Mouse (Mus musculus) E14TG2a.4 (cell line): ENCODE measurements around the gene Irf2bpl.

ENCODE experiments used
- H3K27me3 ChIP-seq: 2 replicates; pipeline ENCODE4 v1.6.1; 2014; ENCODE audit warnings: low read length, control low read depth; ENCODE audit not compliant: insufficient read depth
- H3K36me3 ChIP-seq: 2 replicates; pipeline ENCODE4 v1.6.1; 2014; ENCODE audit warnings: low read length, control low read depth; ENCODE audit not compliant: insufficient read depth
- H3K4me1 ChIP-seq: replicated peaks from 2 replicates; pipeline ENCODE4 v1.6.1; 2014; ENCODE audit warnings: low read depth, low read length, control low read depth
- H3K4me3 ChIP-seq: replicated peaks from 2 replicates; pipeline ENCODE4 v1.5.1; 2014; ENCODE audit warnings: mild to moderate bottlenecking, low read length
- H3K9me3 ChIP-seq: 2 replicates; pipeline ENCODE4 v1.6.1; 2014; ENCODE audit warnings: low read length, control low read depth
- CTCF ChIP-seq: conservative IDR thresholded peaks from 2 replicates; pipeline ENCODE4 v1.5.1; 2014; ENCODE audit warnings: low read length
- NANOG ChIP-seq: IDR thresholded peaks from 2 replicates; pipeline ENCODE4 v1.6.1; 2014; ENCODE audit warnings: borderline replicate concordance, low read length, mixed read lengths
- POU5F1 ChIP-seq: IDR thresholded peaks from 2 replicates; pipeline ENCODE4 v1.6.1; 2014; ENCODE audit warnings: low read length, borderline replicate concordance

The Irf2bpl gene

DNA sequence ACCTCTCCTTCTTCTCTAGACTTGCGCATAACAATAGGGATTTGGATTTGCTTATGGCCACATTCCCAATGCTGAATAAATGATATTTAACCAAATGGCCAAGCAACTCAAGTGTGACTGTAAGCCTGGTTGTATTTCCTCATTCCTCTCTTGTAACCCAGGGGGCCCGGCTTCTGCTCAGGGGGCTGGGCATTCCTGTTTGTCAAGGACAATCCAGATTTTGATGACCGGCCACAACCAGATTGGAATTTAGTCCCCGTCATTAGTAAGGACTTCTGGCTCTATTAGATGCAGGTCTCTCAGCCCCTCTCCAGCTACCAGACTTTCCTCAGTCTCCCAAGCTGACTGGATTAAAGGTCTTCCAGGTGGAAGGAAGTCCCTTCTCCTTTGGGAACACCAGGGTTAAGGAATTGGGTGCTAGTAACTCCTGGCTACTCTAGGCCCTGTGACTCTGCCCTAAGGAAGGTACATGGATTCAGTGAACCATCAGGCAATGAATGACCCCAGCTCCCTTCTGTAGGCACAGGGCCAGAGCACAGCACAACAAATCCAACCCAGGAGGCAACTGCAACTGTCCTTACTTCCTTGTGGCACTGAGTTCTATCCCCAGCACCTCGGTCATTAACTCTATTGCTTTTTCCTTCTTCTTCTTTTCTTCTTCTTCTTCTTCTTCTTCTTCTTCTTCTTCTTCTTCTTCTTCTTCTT lies 20.1 kb downstream of the Irf2bpl start:
- H3K9me3 ChIP-seq: no peaks in the 10 kb centered on the region
- H3K4me1 ChIP-seq: peaks cover 72% of the 10 kb centered on the region
- H3K27me3 ChIP-seq: no peaks in the 10 kb centered on the region
- no peak overlapping the region for H3K4me3 ChIP-seq
- H3K36me3 ChIP-seq: no peaks in the 10 kb centered on the region
- TF ChIP-seq POU5F1 (0 out of 2 replicates have a peak, but pooled peaks have one; percentile 31), CTCF (no peak)

DNA sequence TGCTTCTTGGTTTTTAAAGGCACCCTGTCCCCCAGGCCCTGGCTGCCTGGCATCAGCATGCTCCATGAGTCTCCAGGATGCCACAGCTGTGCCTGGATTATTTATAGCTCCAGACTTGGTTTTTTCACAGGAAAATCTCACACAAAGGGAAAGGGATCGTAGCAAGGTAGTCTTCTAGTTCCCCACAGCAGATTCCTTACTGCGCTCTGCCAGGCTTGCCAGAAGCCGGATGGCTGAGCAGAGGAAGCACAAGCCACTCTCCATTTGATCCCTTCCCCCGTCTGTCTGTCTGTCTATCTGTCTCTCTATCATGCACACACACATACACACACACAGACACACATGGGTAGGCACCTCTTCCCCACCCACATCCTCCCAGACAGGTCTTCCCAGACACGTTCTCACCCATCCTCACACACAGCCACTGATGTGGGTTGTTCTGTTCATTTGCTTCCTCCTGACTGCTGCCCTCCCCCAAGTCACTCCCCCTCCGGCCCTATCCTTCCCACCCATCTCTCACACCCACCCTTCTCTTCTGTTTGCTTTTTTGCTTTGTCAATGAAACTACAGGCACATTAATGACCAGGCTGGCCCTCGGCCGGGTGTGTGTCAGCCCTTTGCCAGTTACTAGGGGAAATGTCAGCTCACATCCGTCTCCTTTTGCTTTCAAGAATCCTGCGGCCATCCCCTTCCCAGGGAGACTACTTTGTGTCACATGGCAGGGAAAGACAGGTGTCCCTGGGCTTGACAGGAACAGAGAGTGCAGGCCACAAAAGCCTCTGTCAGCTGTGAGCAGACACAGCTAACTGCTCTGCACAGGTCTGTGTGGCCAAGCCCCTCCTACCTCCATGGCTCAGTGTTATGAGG lies 24.4 kb downstream of the Irf2bpl start:
- Histone ChIP-seq H3K36me3 (no peaks in the 10 kb centered on the region), H3K27me3 (no peaks in the 10 kb centered on the region), H3K4me3 (no peak overlapping the region), H3K4me1 (peaks cover 60% of the 10 kb centered on the region), H3K9me3 (no peaks in the 10 kb centered on the region)
- no peak for TF ChIP-seq CTCF
- no peak for TF ChIP-seq POU5F1
- TF ChIP-seq NANOG: no peak

DNA sequence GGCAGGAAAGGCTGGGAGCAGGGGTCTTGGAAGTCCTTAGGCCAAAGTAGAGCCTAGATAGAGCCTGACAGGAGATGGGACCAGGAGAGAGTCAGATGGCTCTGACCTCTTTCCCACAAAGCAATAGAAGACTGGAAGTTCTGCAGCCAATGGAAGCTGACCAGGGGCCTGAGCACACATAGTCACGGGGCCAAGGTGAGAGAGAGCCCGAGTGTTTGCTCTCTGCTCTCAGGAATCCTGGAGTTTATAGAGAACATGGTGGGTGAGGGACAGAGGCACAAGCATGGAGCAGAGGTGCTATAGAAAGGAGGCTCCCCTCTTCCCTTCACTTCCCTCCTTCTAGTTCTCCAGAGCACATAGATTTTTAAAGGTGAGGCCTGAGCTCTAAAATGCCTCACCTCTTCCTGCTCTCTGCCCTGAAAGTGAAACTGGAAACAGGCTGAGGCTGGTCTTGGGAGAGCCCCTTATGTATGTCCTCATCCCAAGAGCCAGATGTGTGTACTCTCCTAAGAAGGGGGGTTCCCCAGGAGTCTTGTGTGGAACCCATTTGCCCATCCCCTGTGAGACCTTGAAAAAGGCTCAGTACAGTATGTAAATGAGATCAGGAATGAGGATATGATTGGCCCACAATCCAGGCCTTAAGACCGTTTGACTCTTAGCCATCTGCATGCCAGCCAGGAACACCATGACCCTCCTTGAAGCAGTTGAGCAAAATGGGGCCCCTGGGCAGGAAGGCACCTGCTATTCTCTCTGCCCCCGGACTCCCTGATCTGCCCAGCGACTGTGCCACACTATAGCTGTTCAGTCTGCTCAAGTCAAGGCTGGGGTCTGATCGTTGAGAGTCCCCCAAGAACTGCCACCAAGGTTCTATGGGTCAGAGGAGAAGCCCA lies 25.4 kb downstream of the Irf2bpl start:
- H3K36me3 ChIP-seq: no peaks in the 10 kb centered on the region
- H3K9me3 ChIP-seq: no peaks in the 10 kb centered on the region
- no peaks in the 10 kb centered on the region for H3K27me3 ChIP-seq
- TF ChIP-seq NANOG (no peak), POU5F1 (no peak), CTCF (no peak)
- H3K4me3 ChIP-seq: no peak overlapping the region
- peaks cover 64% of the 10 kb centered on the region for H3K4me1 ChIP-seq

DNA sequence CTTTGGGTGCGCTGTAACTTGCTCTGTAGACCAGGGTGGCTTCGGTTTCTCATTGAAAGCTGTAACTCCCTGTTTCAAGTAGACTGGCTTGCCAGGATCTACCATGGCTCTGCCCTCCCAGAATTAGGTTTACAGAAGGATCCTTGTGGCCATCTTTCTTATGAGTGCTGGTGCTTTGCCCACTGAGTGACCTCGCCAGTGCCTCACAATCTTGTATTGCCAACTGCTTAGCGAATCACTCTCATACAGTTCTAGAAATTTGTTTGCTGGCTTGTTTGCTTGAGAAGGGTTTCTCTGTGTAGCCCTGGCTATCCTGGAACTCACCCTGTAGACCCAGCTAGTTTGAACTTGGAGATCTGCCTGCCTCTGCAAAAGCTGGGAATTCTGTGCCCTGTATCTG lies 26.1 kb downstream of the Irf2bpl start:
- peaks cover 59% of the 10 kb centered on the region for H3K4me1 ChIP-seq
- H3K4me3 ChIP-seq: no peak overlapping the region
- TF ChIP-seq POU5F1 (no peak), CTCF (no peak), NANOG (no peak)
- no peaks in the 10 kb centered on the region for H3K27me3 ChIP-seq
- no peaks in the 10 kb centered on the region for H3K9me3 ChIP-seq
- H3K36me3 ChIP-seq: no peaks in the 10 kb centered on the region

DNA sequence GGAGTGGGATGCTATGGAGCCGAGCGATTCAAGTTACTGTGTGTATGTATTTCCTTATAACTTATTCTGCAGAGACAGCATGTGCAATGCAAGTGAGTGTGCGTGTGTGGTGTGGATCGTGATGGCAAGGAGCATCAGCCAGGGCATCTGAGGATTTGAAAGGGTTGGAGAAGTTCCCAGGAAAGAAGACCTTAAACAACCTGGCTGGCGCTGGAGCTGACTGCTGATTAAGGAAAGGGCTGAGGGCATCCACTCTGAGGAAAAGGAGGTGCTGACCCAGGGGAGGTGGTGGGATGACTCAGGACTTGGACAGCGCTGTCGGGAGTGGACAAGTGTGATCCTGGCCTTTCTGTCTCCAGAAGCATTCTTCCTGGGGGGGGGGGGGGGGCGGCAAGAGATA lies 27.3 kb downstream of the Irf2bpl start:
- no peaks in the 10 kb centered on the region for H3K9me3 ChIP-seq
- H3K4me1 ChIP-seq: peaks cover 59% of the 10 kb centered on the region
- H3K36me3 ChIP-seq: no peaks in the 10 kb centered on the region
- H3K4me3 ChIP-seq: no peak overlapping the region
- H3K27me3 ChIP-seq: no peaks in the 10 kb centered on the region
- TF ChIP-seq POU5F1: no peak

DNA sequence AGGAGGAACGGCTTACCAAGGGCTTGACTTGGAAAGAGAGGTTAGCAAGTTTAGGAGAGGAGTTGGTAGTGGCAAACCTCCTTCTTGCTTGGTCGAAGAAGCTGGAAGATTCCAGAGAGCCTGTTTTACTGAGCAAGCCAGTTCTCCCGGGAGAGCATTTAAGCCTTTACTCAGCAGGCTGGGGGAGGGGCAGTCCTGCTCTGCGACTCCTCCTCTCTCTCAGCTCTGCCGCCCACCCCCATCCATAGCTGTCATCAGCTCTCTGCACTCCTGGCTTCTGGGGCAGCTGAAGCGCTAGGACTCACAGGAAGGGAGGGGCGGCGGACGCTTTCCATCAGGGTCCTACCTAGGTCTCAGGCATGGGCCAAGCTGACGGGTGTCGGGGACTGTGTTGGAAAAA lies 28.9 kb downstream of the Irf2bpl start:
- Histone ChIP-seq H3K36me3 (no peaks in the 10 kb centered on the region), H3K4me3 (no peak overlapping the region), H3K4me1 (peaks cover 57% of the 10 kb centered on the region), H3K9me3 (no peaks in the 10 kb centered on the region), H3K27me3 (no peaks in the 10 kb centered on the region)
- TF ChIP-seq NANOG (no peak), CTCF (no peak), POU5F1 (no peak)

DNA sequence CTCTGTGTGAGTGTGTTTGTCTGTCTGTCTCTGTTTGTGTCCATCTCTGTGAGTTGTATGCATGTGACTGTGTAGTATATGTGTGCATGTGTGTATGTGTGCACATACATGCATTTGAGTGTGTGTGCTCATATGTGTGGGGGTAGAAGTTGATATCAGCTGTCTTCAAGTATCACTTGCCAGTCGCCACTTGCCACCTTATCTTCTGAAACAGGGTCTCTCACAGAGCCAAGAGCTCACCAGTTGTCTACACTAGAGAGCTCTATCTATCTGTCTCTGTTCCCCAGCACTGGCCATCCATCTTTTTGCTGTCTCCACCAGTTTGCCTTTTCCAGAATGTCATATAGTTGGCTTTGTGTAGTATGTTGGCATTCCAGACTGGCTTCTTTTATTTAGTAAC lies 31.1 kb downstream of the Irf2bpl start:
- Histone ChIP-seq H3K9me3 (no peaks in the 10 kb centered on the region), H3K4me1 (peaks cover 41% of the 10 kb centered on the region), H3K4me3 (no peak overlapping the region), H3K27me3 (no peaks in the 10 kb centered on the region), H3K36me3 (no peaks in the 10 kb centered on the region)
- TF ChIP-seq POU5F1: no peak
- TF ChIP-seq CTCF: no peak
- no peak for TF ChIP-seq NANOG

DNA sequence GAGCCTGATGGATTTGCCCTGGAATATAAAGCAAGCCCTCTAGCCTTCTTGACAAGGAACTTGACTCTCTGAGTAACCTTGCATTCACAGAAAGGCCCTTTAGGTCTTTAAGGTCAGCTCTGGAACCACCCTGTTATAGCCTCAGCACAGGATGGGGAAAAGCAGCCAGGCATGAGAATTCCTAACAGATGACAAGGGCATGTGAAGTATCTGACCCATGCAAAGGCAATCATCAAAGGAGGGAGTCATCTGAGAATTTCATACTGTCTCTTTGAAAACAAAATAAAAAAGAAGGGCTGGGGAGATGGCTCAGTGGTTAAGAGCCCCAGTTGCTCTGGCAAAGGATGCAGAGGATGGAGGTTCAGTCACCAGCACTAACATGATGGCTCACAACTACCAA lies 33.3 kb downstream of the Irf2bpl start:
- Histone ChIP-seq H3K27me3 (no peaks in the 10 kb centered on the region), H3K4me3 (no peak overlapping the region), H3K9me3 (no peaks in the 10 kb centered on the region), H3K4me1 (peaks cover 35% of the 10 kb centered on the region), H3K36me3 (no peaks in the 10 kb centered on the region)
- no peak for TF ChIP-seq CTCF
- no peak for TF ChIP-seq NANOG
- no peak for TF ChIP-seq POU5F1
